ENCODE assay signal across 12 mouse cellular contexts in the genomic region with DNA sequence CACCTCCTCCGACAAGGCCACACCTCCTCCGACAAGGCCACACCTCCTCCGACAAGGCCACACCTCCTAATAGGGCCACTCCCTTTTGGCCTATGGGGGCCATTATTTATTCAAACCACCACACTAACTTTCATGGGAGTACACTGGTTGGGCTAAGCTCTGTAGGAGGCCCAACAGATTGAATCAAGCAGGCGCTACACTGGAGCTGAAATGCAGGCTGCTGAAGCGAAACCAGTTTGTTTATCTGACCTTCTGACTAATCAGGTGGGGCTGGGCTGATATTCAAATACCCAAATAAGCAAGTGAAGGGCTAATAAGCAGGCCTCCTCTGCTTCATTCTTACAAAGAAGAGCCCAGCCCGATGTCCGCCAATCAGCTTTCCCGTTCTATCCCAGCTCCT.
DNase-seq lines count a peak whose midpoint lies in the region; ATAC-seq and TF ChIP-seq lines count a peak whose summit lies in the region.
"Had no signal": no experiment of that assay in that cellular context is flagged by ENCODE, and none has a peak within 500 bp of the region (broad histone marks: within the 10 kb centered on the region; RNA-seq: fewer than 3 reads in every experiment).

No protein-coding gene starts in this region.

- ATAC-seq in kidney, postnatal 0 days (replicated peaks; ENCODE audit: low FRiP score, low read depth), result peak; percentile 76
- ATAC-seq in stomach, postnatal 0 days (ENCODE audit: low FRiP score, low TSS enrichment), result peak; percentile 81
- ATAC-seq: CD4-positive, CD25-positive, alpha-beta regulatory T cell, adult 4 months had no signal

- no peaks in the 10 kb centered on the region for H3K9me3 ChIP-seq in kidney, postnatal 0 days (replicated peaks; ENCODE audit: low read length)
- no peaks in the 10 kb centered on the region for H3K9me3 ChIP-seq in stomach, postnatal 0 days (ENCODE audit: control insufficient read depth, low read length)
- no peaks in the 10 kb centered on the region for H3K9me3 ChIP-seq in midbrain, embryonic 10.5 days (replicated peaks)
- H3K9me3 ChIP-seq: midbrain, embryonic 12.5 days had no signal

- H3K9ac ChIP-seq in kidney, postnatal 0 days (ENCODE audit: low read depth, low read length), result no peak overlapping the region
- H3K9ac ChIP-seq in stomach, postnatal 0 days (ENCODE audit: low read length), result no peak overlapping the region
- H3K9ac ChIP-seq: midbrain, embryonic 12.5 days had no signal

- no peak for TF ChIP-seq CTCF in layer of hippocampus, adult 2 months (conservative IDR thresholded peaks at IDR 0.05)
- no peak for TF ChIP-seq CTCF in kidney, postnatal 0 days (IDR thresholded peaks at IDR 0.05; ENCODE audit: low read depth)
- no peak for TF ChIP-seq CTCF in stomach, postnatal 0 days (IDR thresholded peaks at IDR 0.05; ENCODE audit: low read depth)

- H3K4me2 ChIP-seq in kidney, postnatal 0 days (ENCODE audit: low read length), result no peak overlapping the region
- H3K4me2 ChIP-seq in stomach, postnatal 0 days (replicated peaks; ENCODE audit: low read depth), result peak overlapping the region; percentile 18; the same call in 1 of the 2 replicates
- H3K4me2 ChIP-seq: midbrain, embryonic 12.5 days had no signal

- intact Hi-C loops in left cerebral cortex, postnatal 10 days (cut with DNase I), result no loop called here

- H3K4me3 ChIP-seq in layer of hippocampus, adult 2 months, result no peak overlapping the region
- H3K4me3 ChIP-seq in kidney, postnatal 0 days (replicated peaks; ENCODE audit: low read depth, low read length), result no peak overlapping the region
- no peak overlapping the region for H3K4me3 ChIP-seq in stomach, postnatal 0 days (ENCODE audit: low read depth, low read length)
- no peak overlapping the region for H3K4me3 ChIP-seq in midbrain, embryonic 10.5 days
- H3K4me3 ChIP-seq: midbrain, embryonic 12.5 days had no signal

- H3K36me3 ChIP-seq in kidney, postnatal 0 days (ENCODE audit: insufficient read depth, low read length), result no peaks in the 10 kb centered on the region
- H3K36me3 ChIP-seq in stomach, postnatal 0 days (ENCODE audit: control insufficient read depth, insufficient read depth, low read length), result no peaks in the 10 kb centered on the region
- no peaks in the 10 kb centered on the region for H3K36me3 ChIP-seq in midbrain, embryonic 10.5 days
- H3K36me3 ChIP-seq: midbrain, embryonic 12.5 days had no signal

- DNase-seq in layer of hippocampus, adult 2 months (ENCODE audit: low spot score in 2 of 2), result no peak
- no peak for DNase-seq in layer of hippocampus, adult 8-10 months (ENCODE audit: low spot score in 2 of 2)
- DNase-seq in ZHBTc4 (ENCODE audit: low read depth, low spot score), result peak; percentile 83
- DNase-seq in kidney, postnatal 0 days (ENCODE audit: low spot score), result peak; percentile 60
- peak; percentile 63 for DNase-seq in stomach, postnatal 0 days (ENCODE audit: low spot score)
- no peak for DNase-seq in midbrain, embryonic 10.5 days (ENCODE audit: low spot score)
- no peak for DNase-seq in left cerebral cortex, postnatal 10 days (ENCODE audit: extremely low spot score in 1 of 2, low spot score in 2 of 2)
- DNase-seq in right cerebral cortex, postnatal 4 days, result no peak
- DNase-seq: cerebellum, adult 18-20 months; liver had no signal

- H3K4me1 ChIP-seq in kidney, postnatal 0 days (replicated peaks; ENCODE audit: insufficient read depth, low read length), result no peaks in the 10 kb centered on the region
- H3K4me1 ChIP-seq in stomach, postnatal 0 days (replicated peaks; ENCODE audit: control insufficient read depth, insufficient read depth), result no peaks in the 10 kb centered on the region
- H3K4me1 ChIP-seq in midbrain, embryonic 10.5 days, result no peaks in the 10 kb centered on the region
- H3K4me1 ChIP-seq: midbrain, embryonic 12.5 days had no signal

- 73% methylated on average over 8 of the region's 8 CpGs for WGBS in kidney, postnatal 0 days
- 59% methylated on average over 8 of the region's 8 CpGs for WGBS in stomach, postnatal 0 days
- 78% methylated on average over 8 of the region's 8 CpGs for WGBS in midbrain, embryonic 10.5 days

- no peak for TF ChIP-seq EP300 in stomach, postnatal 0 days (optimal IDR thresholded peaks at IDR 0.05)

- H3K27me3 ChIP-seq in kidney, postnatal 0 days (ENCODE audit: insufficient read depth, low read length), result no peaks in the 10 kb centered on the region
- no peaks in the 10 kb centered on the region for H3K27me3 ChIP-seq in stomach, postnatal 0 days (ENCODE audit: control insufficient read depth, insufficient read depth, low read length)
- no peaks in the 10 kb centered on the region for H3K27me3 ChIP-seq in midbrain, embryonic 10.5 days (ENCODE audit: low read depth, poor library complexity, severe bottlenecking)
- H3K27me3 ChIP-seq: midbrain, embryonic 12.5 days had no signal

- H3K27ac ChIP-seq in layer of hippocampus, adult 2 months, result peak overlapping the region; percentile 83
- peak overlapping the region; percentile 86 for H3K27ac ChIP-seq in kidney, postnatal 0 days
- H3K27ac ChIP-seq in stomach, postnatal 0 days (replicated peaks), result peak overlapping the region; percentile 90
- H3K27ac ChIP-seq in midbrain, embryonic 10.5 days (replicated peaks), result no peak overlapping the region
- H3K27ac ChIP-seq: midbrain, embryonic 12.5 days had no signal

Comparison
In these comparisons a context has a peak if more than half of its experiments do, and no peak if none do; other contexts are left out.
1. DNase-seq: peak in ZHBTc4 (single experiment), kidney, postnatal 0 days (single experiment) and stomach, postnatal 0 days (single experiment); none in layer of hippocampus, adult 2 months (0 of 2), layer of hippocampus, adult 8-10 months (0 of 2), midbrain, embryonic 10.5 days (single experiment), left cerebral cortex, postnatal 10 days (0 of 2) and right cerebral cortex, postnatal 4 days (single experiment).